Mouse (Mus musculus) myocyte (in vitro differentiated cells): Measurements from ENCODE around the gene Stx3. TPM values are rescaled to one million over a fixed set of nuclear protein-coding genes. Genes with fewer than 3 reads are reported as not detected.

Source experiments
- H3K27me3 ChIP-seq: one replicate; pipeline ENCODE4 v1.6.1; 2011; ENCODE audit not compliant: control insufficient read depth, insufficient read depth, insufficient read length
- H3K36me3 ChIP-seq: one replicate; pipeline ENCODE4 v1.6.1; 2011; ENCODE audit not compliant: control insufficient read depth, insufficient read depth
- H3K4me2 ChIP-seq: one replicate; pipeline ENCODE4 v1.6.1; 2011; ENCODE audit warnings: low read depth, control low read depth
- H3K4me3 ChIP-seq: one replicate; pipeline ENCODE4 v1.5.1; 2011; ENCODE audit warnings: mild to moderate bottlenecking, control low read depth, moderate library complexity
- H3K79me2 ChIP-seq: one replicate; pipeline ENCODE4 v1.6.1; 2011; ENCODE audit not compliant: control insufficient read depth, insufficient read depth
- H3ac ChIP-seq: one replicate; pipeline ENCODE4 v1.6.1; 2011; ENCODE audit not compliant: control insufficient read depth, insufficient read length
- CEBPB ChIP-seq: IDR thresholded peaks from 2 replicates; pipeline ENCODE4 v1.6.1; 2011; ENCODE audit warnings: mild to moderate bottlenecking, moderate library complexity; ENCODE audit not compliant: poor library complexity, insufficient read depth, severe bottlenecking
- E2F4 ChIP-seq: IDR thresholded peaks from one replicate; pipeline ENCODE4 v1.6.1; 2011; ENCODE audit warnings: mild to moderate bottlenecking, control low read depth, moderate library complexity; ENCODE audit not compliant: insufficient read depth
- MAX ChIP-seq: IDR thresholded peaks from one replicate; pipeline ENCODE4 v1.6.1; 2011; ENCODE audit warnings: low read depth, mild to moderate bottlenecking, control low read depth
- MYOD1 ChIP-seq, 3 experiments: IDR thresholded peaks; one replicate each; pipeline ENCODE4 v1.6.1; 2011; ENCODE audit warnings: control low read depth in 2 of 3, low read depth in 2 of 3, mild to moderate bottlenecking in 2 of 3, moderate library complexity in 1 of 3; ENCODE audit not compliant: insufficient read length in 2 of 3, control insufficient read depth in 1 of 3
- MYOG ChIP-seq, 3 experiments: IDR thresholded peaks; one replicate each; pipeline ENCODE4 v1.6.1; 2011; ENCODE audit warnings: control low read depth in 2 of 3, low read depth in 2 of 3, mild to moderate bottlenecking in 2 of 3; ENCODE audit not compliant: insufficient read length in 2 of 3, control insufficient read depth in 1 of 3, insufficient read depth in 1 of 3
- POLR2A ChIP-seq: IDR thresholded peaks from one replicate; pipeline ENCODE4 v1.6.1; 2011; ENCODE audit warnings: low read depth, mild to moderate bottlenecking, control low read depth, moderate library complexity; ENCODE audit not compliant: insufficient read length
- POLR2AphosphoS2 ChIP-seq: IDR thresholded peaks from one replicate; pipeline ENCODE4 v1.6.1; 2011; ENCODE audit warnings: low read depth, control low read depth; ENCODE audit not compliant: insufficient read length
- REST ChIP-seq: IDR thresholded peaks from one replicate; pipeline ENCODE4 v1.6.1; 2011; ENCODE audit warnings: mild to moderate bottlenecking, control low read depth, moderate library complexity; ENCODE audit not compliant: insufficient read depth, insufficient read length
- SRF ChIP-seq: IDR thresholded peaks from one replicate; pipeline ENCODE4 v1.6.1; 2011; ENCODE audit warnings: low read depth; ENCODE audit not compliant: control insufficient read depth, insufficient read length
- TCF12 ChIP-seq: IDR thresholded peaks from one replicate; pipeline ENCODE4 v1.6.1; 2011; ENCODE audit warnings: mild to moderate bottlenecking, control low read depth; ENCODE audit not compliant: poor library complexity, insufficient read depth, severe bottlenecking
- TCF3 ChIP-seq: IDR thresholded peaks from one replicate; pipeline ENCODE4 v1.6.1; 2011; ENCODE audit warnings: low read depth, control low read depth; ENCODE audit not compliant: insufficient read length
- USF1 ChIP-seq: IDR thresholded peaks from one replicate; pipeline ENCODE4 v1.6.1; 2011; ENCODE audit warnings: low read depth, mild to moderate bottlenecking, control low read depth, moderate library complexity
- polyA plus RNA-seq: library from polyadenylated mRNA; unstranded; fragments of >200 nt; fragmentation: generic; extraction: Trizol; gene quantifications from one replicate; pipeline ENCODE4 v1.2.1, GENCODE M21; 2012; ENCODE audit warnings: missing spikeins

Gene Stx3
- polyA plus RNA-seq, 1 experiment = 3.3 TPM

GRCm38 (mm10) chr19:11765059-11765458 is 54.1 kb downstream of the Stx3 start:
- H3K36me3 ChIP-seq = no peaks in the 10 kb centered on the region
- TF ChIP-seq POLR2A (no peak), USF1 (no peak), CEBPB (no peak), E2F4 (no peak), MYOG (IDR thresholded peaks at IDR 0.05; ENCODE audit: control insufficient read depth in 1 of 3, insufficient read depth in 1 of 3, insufficient read length in 2 of 3, low read depth in 2 of 3) (no peak), MYOD1 (IDR thresholded peaks at IDR 0.05; ENCODE audit: control insufficient read depth in 1 of 3, insufficient read length in 2 of 3, low read depth in 2 of 3) (no peak), REST (no peak)
- no peak overlapping the region for H3ac ChIP-seq
- no peak overlapping the region for H3K4me2 ChIP-seq
- no peaks in the 10 kb centered on the region for H3K79me2 ChIP-seq
- H3K4me3 ChIP-seq = no peak overlapping the region
- H3K27me3 ChIP-seq = no peaks in the 10 kb centered on the region

- Histone ChIP-seq H3K36me3 (no peaks in the 10 kb centered on the region), H3K4me2 (no peak within 1 kb of the TSS), H3ac (no peak within 1 kb of the TSS), H3K79me2 (no peaks in the 10 kb centered on the region), H3K4me3 (no peak within 1 kb of the TSS), H3K27me3 (no peaks in the 10 kb centered on the region)
- TF ChIP-seq SRF (no peak), REST (no peak), TCF3 (no peak), MAX (no peak), POLR2AphosphoS2 (no peak), CEBPB (no peak), E2F4 (no peak), USF1 (no peak), MYOD1 (IDR thresholded peaks at IDR 0.05; ENCODE audit: control insufficient read depth in 1 of 3, insufficient read length in 2 of 3, low read depth in 2 of 3) (no peak), TCF12 (no peak), MYOG (IDR thresholded peaks at IDR 0.05; ENCODE audit: control insufficient read depth in 1 of 3, insufficient read depth in 1 of 3, insufficient read length in 2 of 3, low read depth in 2 of 3) (no peak), POLR2A (no peak)
These were observed 71.9 kb downstream of the Stx3 start, which contains the start of gene Gif for GRCm38 (mm10) chr19:11747298-11747697. Gif (plus strand) TSS chr19:11747554.

GRCm38 (mm10) chr19:11745680-11746079 is 73.5 kb downstream of the Stx3 start:
- Histone ChIP-seq H3K4me3 (no peak overlapping the region), H3K79me2 (no peaks in the 10 kb centered on the region), H3ac (no peak overlapping the region), H3K36me3 (no peaks in the 10 kb centered on the region), H3K27me3 (no peaks in the 10 kb centered on the region), H3K4me2 (no peak overlapping the region)
- TF ChIP-seq E2F4 = no peak
- no peak for TF ChIP-seq CEBPB
- TF ChIP-seq TCF12 = no peak
- TF ChIP-seq USF1 = no peak
- TF ChIP-seq MAX = no peak
- TF ChIP-seq MYOD1 (IDR thresholded peaks at IDR 0.05; ENCODE audit: control insufficient read depth in 1 of 3, insufficient read length in 2 of 3, low read depth in 2 of 3) = no peak
- TF ChIP-seq REST = no peak

GRCm38 (mm10) chr19:11736455-11736854 is 82.7 kb downstream of the Stx3 start:
- Histone ChIP-seq H3K4me3 (no peak overlapping the region), H3K36me3 (no peaks in the 10 kb centered on the region), H3K79me2 (no peaks in the 10 kb centered on the region), H3ac (no peak overlapping the region), H3K4me2 (no peak overlapping the region), H3K27me3 (no peaks in the 10 kb centered on the region)
- TF ChIP-seq TCF12 (no peak), CEBPB (no peak)

- Histone ChIP-seq H3K79me2 (no peaks in the 10 kb centered on the region), H3K4me3 (no peak overlapping the region), H3K4me2 (no peak overlapping the region), H3K27me3 (no peaks in the 10 kb centered on the region), H3K36me3 (no peaks in the 10 kb centered on the region), H3ac (no peak overlapping the region)
- no peak for TF ChIP-seq TCF3
- TF ChIP-seq SRF = no peak
- TF ChIP-seq E2F4 = no peak
- no peak for TF ChIP-seq POLR2A
- no peak for TF ChIP-seq REST
- TF ChIP-seq MYOD1 (IDR thresholded peaks at IDR 0.05; ENCODE audit: control insufficient read depth in 1 of 3, insufficient read length in 2 of 3, low read depth in 2 of 3) = no peak
- no peak for TF ChIP-seq MYOG (IDR thresholded peaks at IDR 0.05; ENCODE audit: control insufficient read depth in 1 of 3, insufficient read depth in 1 of 3, insufficient read length in 2 of 3, low read depth in 2 of 3)
- TF ChIP-seq TCF12 = no peak
These were observed 88.9 kb downstream of the Stx3 start for GRCm38 (mm10) chr19:11730278-11730677.
